Mouse (Mus musculus) limb, embryonic 14.5 days (tissue): ENCODE measurements at regions not wholly inside any gene's neighbourhood (a gene's known extent, or its start where the extent isn't known, plus 50 kb on each side); places are given as distances from the start of the nearest gene placed in this dataset.

Source experiments
- ATAC-seq: fragments of 200-750 bp; cut with Nextera tagmentation; 2 replicates; pipeline ENCODE4 v1.8.0; 2017; ENCODE audit warnings: low read depth, moderate number of reproducible peaks, moderate TSS enrichment; ENCODE audit not compliant: low FRiP score
- DNase-seq: peaks from one replicate; pipeline ENCODE4 v3.0.0-alpha.2; 2015; ENCODE audit warnings: low spot score
- H3K27ac ChIP-seq: fragments of 300-500 bp; sonication (generic); replicated peaks from 2 replicates; pipeline ENCODE4 v1.5.1; 2014; ENCODE audit warnings: low read depth, mild to moderate bottlenecking, low read length, moderate library complexity, mixed read lengths
- H3K27me3 ChIP-seq: fragments of 300-500 bp; sonication (generic); 2 replicates; pipeline ENCODE4 v1.6.1; 2014; ENCODE audit warnings: low read length, mixed read lengths; ENCODE audit not compliant: control insufficient read depth, insufficient read depth
- H3K36me3 ChIP-seq: fragments of 300-500 bp; sonication (generic); 2 replicates; pipeline ENCODE4 v1.6.1; 2014; ENCODE audit warnings: mild to moderate bottlenecking, low read length, moderate library complexity, mixed read lengths; ENCODE audit not compliant: control insufficient read depth, insufficient read depth
- H3K4me1 ChIP-seq: fragments of 300-500 bp; sonication (generic); 2 replicates; pipeline ENCODE4 v1.6.1; 2014; ENCODE audit warnings: antibody characterized with exemption, low read length, mixed read lengths; ENCODE audit not compliant: control insufficient read depth, insufficient read depth
- H3K4me2 ChIP-seq: fragments of 300-500 bp; sonication (generic); replicated peaks from 2 replicates; pipeline ENCODE4 v1.6.1; 2014; ENCODE audit warnings: low read depth, mild to moderate bottlenecking, low read length, moderate library complexity; ENCODE audit not compliant: severe bottlenecking
- H3K4me3 ChIP-seq: fragments of 300-500 bp; sonication (generic); replicated peaks from 2 replicates; pipeline ENCODE4 v1.5.1; 2014; ENCODE audit warnings: low read length
- H3K9ac ChIP-seq: fragments of 300-500 bp; sonication (generic); 2 replicates; pipeline ENCODE4 v1.6.1; 2014; ENCODE audit warnings: mild to moderate bottlenecking, low read depth, low read length, moderate library complexity; ENCODE audit not compliant: severe bottlenecking
- H3K9me3 ChIP-seq: fragments of 300-500 bp; sonication (generic); 2 replicates; pipeline ENCODE4 v1.6.1; 2016; ENCODE audit warnings: low read length; ENCODE audit not compliant: control insufficient read depth
- POLR2A ChIP-seq: fragments of 200-500 bp; IDR thresholded peaks from 2 replicates; pipeline ENCODE4 v1.8.0; 2012; ENCODE audit warnings: inconsistent platforms, mild to moderate bottlenecking, moderate library complexity, borderline replicate concordance; ENCODE audit not compliant: insufficient read depth, insufficient read length; ENCODE audit errors: extremely low read depth
- WGBS: fragments of 180-500 bp; shearing (Covaris S2); extraction: QIAGEN DNeasy Blood & Tissue Kit; methylation state at CpG from one replicate; pipeline ENCODE4 v1.1.7; 2014; 5-methylcytosine and 5-hydroxymethylcytosine counted together

DNA sequence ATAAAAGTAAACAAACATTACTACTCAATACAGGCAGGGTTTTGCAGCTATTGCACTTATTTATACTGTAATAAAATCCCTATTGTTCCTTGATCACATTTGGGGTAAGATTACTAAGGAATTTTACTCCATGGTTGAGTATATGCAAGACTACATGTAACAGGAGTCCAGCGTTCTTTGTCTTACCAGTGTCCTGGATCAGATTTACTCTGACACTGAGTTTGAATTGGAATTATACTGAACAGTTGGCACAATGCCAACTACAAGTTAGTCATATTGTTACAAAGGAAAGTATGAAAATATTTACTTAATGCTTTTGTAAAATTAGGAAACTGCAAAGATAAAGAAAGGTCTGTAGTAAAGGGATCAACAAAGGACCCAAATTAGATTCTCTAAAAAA lies 178.4 kb downstream of the Gm9733 start:
- H3K4me3 ChIP-seq: no peak overlapping the region
- ATAC-seq (peak; percentile 26; the same call in 1 of the 2 replicates), DNase-seq (no peak)

DNA sequence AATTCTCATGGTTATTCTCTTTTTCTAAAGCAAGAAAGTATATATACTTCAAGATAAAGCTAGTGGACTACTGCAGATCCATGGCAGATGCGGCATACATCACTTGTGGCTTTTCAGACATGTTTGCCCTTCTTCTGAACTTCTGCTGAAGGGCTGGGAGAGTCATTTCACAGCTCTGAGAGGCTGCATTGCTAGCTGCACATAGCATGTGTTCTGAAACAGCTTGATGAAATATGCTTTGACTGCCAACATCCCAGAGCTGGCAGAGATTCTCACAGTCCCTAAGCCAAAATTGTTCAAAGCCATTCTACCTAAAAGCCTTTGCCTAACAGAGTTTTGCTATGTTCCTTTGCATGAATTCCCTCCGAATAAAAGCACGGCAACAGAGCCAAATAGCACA lies 177.9 kb downstream of the Gm9733 start:
- H3K27me3 ChIP-seq: no peaks in the 10 kb centered on the region
- H3K4me2 ChIP-seq: no peak overlapping the region
- ATAC-seq (peak; percentile 34; the same call in 1 of the 2 replicates), DNase-seq (peak; percentile 82)
- no peaks in the 10 kb centered on the region for H3K9me3 ChIP-seq
- H3K27ac ChIP-seq: no peak overlapping the region
- no peak for TF ChIP-seq POLR2A
- peaks cover 7% of the 10 kb centered on the region; the same call in 1 of the 2 replicates for H3K4me1 ChIP-seq
- WGBS: 68% methylated on average over 3 of the region's 3 CpGs
- H3K36me3 ChIP-seq: no peaks in the 10 kb centered on the region
- no peak overlapping the region for H3K4me3 ChIP-seq
- no peak overlapping the region for H3K9ac ChIP-seq

More for the DNA sequence above, 178.4 kb downstream of the Gm9733 start:
- no peak overlapping the region for H3K27ac ChIP-seq
- peaks cover 7% of the 10 kb centered on the region; the same call in 1 of the 2 replicates for H3K4me1 ChIP-seq
- H3K36me3 ChIP-seq: no peaks in the 10 kb centered on the region
- H3K27me3 ChIP-seq: no peaks in the 10 kb centered on the region
- no peak overlapping the region for H3K4me2 ChIP-seq
- no peaks in the 10 kb centered on the region for H3K9me3 ChIP-seq
- no peak for TF ChIP-seq POLR2A
- WGBS: 56% methylated on average over 1 of the region's 1 CpGs
- H3K9ac ChIP-seq: no peak overlapping the region

DNA sequence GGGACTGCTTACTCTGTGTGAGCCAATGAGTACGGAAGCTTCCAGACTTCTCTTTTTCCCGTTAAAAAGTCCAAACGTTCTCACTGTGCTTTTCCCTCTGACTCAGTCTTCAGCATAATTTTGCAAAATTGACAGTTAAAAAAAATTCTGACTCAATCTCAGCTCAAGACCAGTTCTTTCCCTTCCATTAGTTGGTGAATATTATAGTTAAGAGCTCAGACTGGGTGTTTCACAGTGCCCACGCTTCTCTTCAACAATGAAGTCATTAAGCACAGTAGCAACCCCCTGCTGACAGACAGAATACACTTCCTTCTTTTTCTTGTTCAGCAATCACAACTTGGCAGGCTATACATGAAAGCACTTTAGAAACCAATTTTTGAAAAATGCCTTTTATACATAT lies 175.4 kb downstream of the Gm9733 start:
- no peaks in the 10 kb centered on the region for H3K9me3 ChIP-seq
- ATAC-seq (no peak), DNase-seq (no peak)
- no peak for TF ChIP-seq POLR2A
- peaks cover 7% of the 10 kb centered on the region; the same call in 1 of the 2 replicates for H3K4me1 ChIP-seq
- H3K36me3 ChIP-seq: no peaks in the 10 kb centered on the region
- no peak overlapping the region for H3K4me2 ChIP-seq
- H3K9ac ChIP-seq: no peak overlapping the region
- WGBS: 69% methylated on average over 4 of the region's 4 CpGs
- no peak overlapping the region for H3K4me3 ChIP-seq
- H3K27ac ChIP-seq: no peak overlapping the region
- no peaks in the 10 kb centered on the region for H3K27me3 ChIP-seq

DNA sequence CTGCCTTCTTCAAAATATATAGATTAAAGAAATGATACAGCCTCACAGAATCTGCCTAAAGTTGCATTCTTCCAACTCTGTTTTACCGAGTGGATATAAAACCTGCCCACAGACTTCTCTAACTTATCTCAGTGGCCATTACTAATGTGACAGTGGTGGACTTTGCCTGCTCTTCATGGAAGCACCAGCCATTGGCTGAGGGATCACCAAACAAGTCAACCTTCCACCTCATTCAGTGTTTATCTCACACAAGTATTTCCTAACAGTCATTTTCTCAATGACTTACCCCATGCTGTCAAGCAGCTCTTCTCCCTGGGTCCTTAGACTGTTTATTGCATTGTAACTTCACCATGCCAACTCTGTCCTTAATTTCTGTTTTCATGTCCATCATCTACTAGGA lies 174.3 kb downstream of the Gm9733 start:
- Histone ChIP-seq H3K36me3 (no peaks in the 10 kb centered on the region), H3K27ac (no peak overlapping the region), H3K9me3 (no peaks in the 10 kb centered on the region), H3K27me3 (no peaks in the 10 kb centered on the region), H3K9ac (no peak overlapping the region), H3K4me3 (no peak overlapping the region), H3K4me1 (peaks cover 6% of the 10 kb centered on the region; the same call in 1 of the 2 replicates), H3K4me2 (no peak overlapping the region)
- DNase-seq: no peak
- 94% methylated on average over 1 of the region's 1 CpGs for WGBS
- ATAC-seq: no peak
- no peak for TF ChIP-seq POLR2A

DNA sequence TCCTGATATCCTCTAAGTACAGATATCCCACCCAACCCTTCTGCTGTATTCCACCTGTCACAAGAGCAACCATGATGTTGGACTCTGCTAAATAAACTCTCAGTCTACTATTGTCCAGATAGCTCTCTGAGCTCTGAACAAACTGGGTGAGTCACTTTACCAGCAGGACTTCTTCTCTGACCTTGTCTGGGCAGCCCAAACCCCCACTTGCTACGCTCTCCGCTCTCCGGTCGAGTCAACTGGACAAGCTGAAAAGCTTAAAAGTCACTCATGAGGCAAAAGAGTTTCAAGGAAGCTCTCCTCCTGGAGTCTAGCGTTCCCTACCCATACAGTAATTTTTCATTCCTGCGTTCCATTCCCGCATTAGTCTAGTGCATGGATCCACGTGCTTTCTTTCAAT lies 173.2 kb downstream of the Gm9733 start:
- no peak overlapping the region for H3K27ac ChIP-seq
- H3K36me3 ChIP-seq: no peaks in the 10 kb centered on the region
- no peaks in the 10 kb centered on the region for H3K27me3 ChIP-seq
- H3K4me2 ChIP-seq: no peak overlapping the region
- no peaks in the 10 kb centered on the region for H3K4me1 ChIP-seq
- H3K4me3 ChIP-seq: no peak overlapping the region
- DNase-seq: no peak
- TF ChIP-seq POLR2A: no peak
- no peaks in the 10 kb centered on the region for H3K9me3 ChIP-seq
- ATAC-seq: no peak
- no peak overlapping the region for H3K9ac ChIP-seq
- WGBS: 95% methylated on average over 8 of the region's 8 CpGs
